Mouse (Mus musculus) forebrain, embryonic 12.5 days (tissue): ENCODE measurements around the gene Olfr50. TPM values are rescaled to one million over a fixed set of nuclear protein-coding genes. Genes with fewer than 3 reads are reported as not detected.

Source experiments
- ATAC-seq: fragments of 200-750 bp; cut with Nextera tagmentation; 2 replicates; pipeline ENCODE4 v1.8.0; 2017; ENCODE audit warnings: moderate TSS enrichment; ENCODE audit not compliant: low FRiP score
- H3K27ac ChIP-seq: fragments of 300-500 bp; sonication (generic); 2 replicates; pipeline ENCODE4 v1.5.1; 2016; ENCODE audit warnings: mild to moderate bottlenecking
- H3K27me3 ChIP-seq: fragments of 300-500 bp; sonication (generic); 2 replicates; pipeline ENCODE4 v1.6.1; 2016; ENCODE audit warnings: mild to moderate bottlenecking
- H3K36me3 ChIP-seq: fragments of 300-500 bp; sonication (generic); replicated peaks from 2 replicates; pipeline ENCODE4 v1.6.1; 2016; ENCODE audit warnings: mild to moderate bottlenecking
- H3K4me1 ChIP-seq: fragments of 300-500 bp; sonication (generic); 2 replicates; pipeline ENCODE4 v1.6.1; 2016
- H3K4me2 ChIP-seq: fragments of 300-500 bp; sonication (generic); 2 replicates; pipeline ENCODE4 v1.6.1; 2016; ENCODE audit warnings: mild to moderate bottlenecking, moderate library complexity
- H3K4me3 ChIP-seq: fragments of 300-500 bp; sonication (generic); replicated peaks from 2 replicates; pipeline ENCODE4 v1.5.1; 2016; ENCODE audit warnings: mild to moderate bottlenecking
- H3K9ac ChIP-seq: fragments of 300-500 bp; sonication (generic); 2 replicates; pipeline ENCODE4 v1.6.1; 2016; ENCODE audit warnings: mild to moderate bottlenecking
- H3K9me3 ChIP-seq: fragments of 300-500 bp; sonication (generic); 2 replicates; pipeline ENCODE4 v1.6.1; 2016
- WGBS: fragments of 180-500 bp; shearing (Covaris S2); methylation state at CpG from one replicate; pipeline ENCODE4 v1.1.7; 2016; 5-methylcytosine and 5-hydroxymethylcytosine counted together
- polyA plus RNA-seq: library from polyadenylated mRNA; unstranded; fragments of >200 nt; fragmentation: Nextera tagmentation; extraction: Ambion mirVana; gene quantifications from 2 replicates; pipeline ENCODE4 v1.2.1, GENCODE M21; 2016

Gene Olfr50
- polyA plus RNA-seq, result not detected in 2 replicates

- ATAC-seq, result no peak
- WGBS, result 88% methylated on average over 2 of the region's 2 CpGs
- Histone ChIP-seq H3K9ac (no peak within 1 kb of the TSS), H3K9me3 (peaks cover 31% of the 10 kb centered on the region), H3K36me3 (no peaks in the 10 kb centered on the region), H3K27me3 (no peaks in the 10 kb centered on the region), H3K4me3 (no peak within 1 kb of the TSS), H3K4me1 (no peaks in the 10 kb centered on the region), H3K27ac (no peak within 1 kb of the TSS), H3K4me2 (no peak within 1 kb of the TSS)
These were observed at the start of gene Olfr50 for GRCm38 (mm10) chr2:36790238-36790637. Gene Olfr50, plus strand, starts transcription at chr2:36790538.

GRCm38 (mm10) chr2:36783976-36784375, 6.4 kb upstream of the Olfr50 start, which contains the start of gene Olfr348:
Gene Olfr348, plus strand, starts transcription at chr2:36784276.
- peaks cover 14% of the 10 kb centered on the region for H3K9me3 ChIP-seq
- no peaks in the 10 kb centered on the region for H3K27me3 ChIP-seq
- H3K4me2 ChIP-seq, result no peak within 1 kb of the TSS
- H3K4me3 ChIP-seq, result no peak within 1 kb of the TSS
- ATAC-seq, result no peak
- H3K4me1 ChIP-seq, result no peaks in the 10 kb centered on the region
- H3K27ac ChIP-seq, result no peak within 1 kb of the TSS
- H3K9ac ChIP-seq, result no peak within 1 kb of the TSS
- no peaks in the 10 kb centered on the region for H3K36me3 ChIP-seq
- WGBS, result 82% methylated on average over 2 of the region's 2 CpGs

GRCm38 (mm10) chr2:36816932-36817331, 26.6 kb downstream of the Olfr50 start, which contains the start of gene Olfr3:
Gene Olfr3, minus strand, starts transcription at chr2:36817032.
- Histone ChIP-seq H3K4me3 (no peak within 1 kb of the TSS), H3K27ac (no peak within 1 kb of the TSS), H3K9ac (no peak within 1 kb of the TSS), H3K4me2 (no peak within 1 kb of the TSS), H3K4me1 (no peaks in the 10 kb centered on the region), H3K36me3 (no peaks in the 10 kb centered on the region), H3K27me3 (no peaks in the 10 kb centered on the region), H3K9me3 (peaks cover 29% of the 10 kb centered on the region)
- ATAC-seq, result no peak
- WGBS, result 73% methylated on average over 1 of the region's 1 CpGs

- no peak for ATAC-seq
- Histone ChIP-seq H3K9me3 (peaks cover 13% of the 10 kb centered on the region), H3K4me1 (no peaks in the 10 kb centered on the region), H3K27me3 (no peaks in the 10 kb centered on the region), H3K4me2 (no peak within 1 kb of the TSS), H3K9ac (no peak within 1 kb of the TSS), H3K4me3 (no peak within 1 kb of the TSS), H3K27ac (no peak within 1 kb of the TSS), H3K36me3 (no peaks in the 10 kb centered on the region)
- WGBS, result 82% methylated on average over 1 of the region's 1 CpGs
These were observed 55.7 kb downstream of the Olfr50 start, which contains the start of gene Olfr350 for GRCm38 (mm10) chr2:36846010-36846409. Gene Olfr350, plus strand, starts transcription at chr2:36846310.

Other genes starting within 250 kb of the Olfr50 start
- gene Olfr344, start 223.9 kb upstream of the Olfr50 start, polyA plus RNA-seq, result not detected in 2 replicates
- not detected in 2 replicates for gene Olfr345, start 150.5 kb upstream of the Olfr50 start, polyA plus RNA-seq
- not detected in 2 replicates for gene Olfr346, start 104.8 kb upstream of the Olfr50 start, polyA plus RNA-seq
- gene Olfr347, start 58.6 kb upstream of the Olfr50 start, polyA plus RNA-seq, result not detected in 2 replicates
- gene Olfr348, start 6.3 kb upstream of the Olfr50 start, polyA plus RNA-seq, result not detected in 2 replicates
- not detected in 2 replicates for gene Olfr3, start 26.5 kb downstream of the Olfr50 start, polyA plus RNA-seq
- not detected in 2 replicates for gene Olfr350, start 55.8 kb downstream of the Olfr50 start, polyA plus RNA-seq
- gene Olfr351, start 72.1 kb downstream of the Olfr50 start, polyA plus RNA-seq, result not detected in 2 replicates
- not detected in 2 replicates for gene Olfr352, start 77.9 kb downstream of the Olfr50 start, polyA plus RNA-seq
- gene Olfr353, start 102.4 kb downstream of the Olfr50 start, polyA plus RNA-seq, result not detected in 2 replicates
- not detected in 2 replicates for gene Olfr354, start 115.1 kb downstream of the Olfr50 start, polyA plus RNA-seq
- gene Olfr355, start 138.4 kb downstream of the Olfr50 start, polyA plus RNA-seq, result not detected in 2 replicates
- not detected in 2 replicates for gene Olfr356, start 146.6 kb downstream of the Olfr50 start, polyA plus RNA-seq
- not detected in 2 replicates for gene Olfr357, start 203.3 kb downstream of the Olfr50 start, polyA plus RNA-seq
- not detected in 2 replicates for gene Olfr358, start 218.8 kb downstream of the Olfr50 start, polyA plus RNA-seq